Mouse (Mus musculus) CH12.LX (cell line): ENCODE results near the gene Gpank1. TPM values are rescaled to one million over a fixed set of nuclear protein-coding genes. Genes with fewer than 3 reads are reported as not detected.

ENCODE experiments used
- DNase-seq: peaks from one replicate; pipeline ENCODE4 v3.0.0-alpha.2; 2013; ENCODE audit errors: extremely low read depth
- H3K27ac ChIP-seq: 2 replicates; pipeline ENCODE4 v1.5.1; 2012; ENCODE audit warnings: low read depth, mild to moderate bottlenecking, control low read depth, moderate library complexity; ENCODE audit not compliant: insufficient read depth
- H3K27me3 ChIP-seq: replicated peaks from 2 replicates; pipeline ENCODE3; 2012; ENCODE audit warnings: inconsistent platforms
- H3K36me3 ChIP-seq, 2 experiments: replicated peaks in 1 of 2; 2 replicates each; pipeline versions ENCODE3 to v1.6.1; 2012; ENCODE audit warnings: inconsistent platforms in 1 of 2, low read length in 1 of 2, mild to moderate bottlenecking in 1 of 2, mixed read lengths in 1 of 2, moderate library complexity in 1 of 2; ENCODE audit not compliant: control insufficient read depth in 1 of 2, insufficient read depth in 1 of 2
- H3K4me1 ChIP-seq, 2 experiments: 2 replicates each; pipeline ENCODE4 v1.6.1; 2012; ENCODE audit warnings: inconsistent platforms in 1 of 2, moderate library complexity in 1 of 2; ENCODE audit not compliant: insufficient read depth in 2 of 2, control insufficient read depth in 1 of 2
- H3K4me2 ChIP-seq: 2 replicates; pipeline ENCODE4 v1.6.1; 2012; ENCODE audit warnings: low read depth, mild to moderate bottlenecking, control low read depth; ENCODE audit not compliant: poor library complexity, insufficient read depth, severe bottlenecking
- H3K4me3 ChIP-seq, 3 experiments: fragments of 150-350 bp in 1 of 3; sonication (generic) in 1 of 3; replicated peaks in 1 of 3; 2 replicates each; pipeline versions ENCODE3 to v1.5.1; 2011 to 2012; ENCODE audit warnings: low read depth in 2 of 3, low read length in 2 of 3, mild to moderate bottlenecking in 2 of 3, moderate library complexity in 2 of 3, control low read depth in 1 of 3, improper control_type of control experiment in 1 of 3, inconsistent platforms in 1 of 3, mixed read lengths in 1 of 3; ENCODE audit not compliant: poor library complexity in 1 of 3
- H3K79me2 ChIP-seq: replicated peaks from 2 replicates; pipeline ENCODE4 v1.6.1; 2012; ENCODE audit warnings: mild to moderate bottlenecking, moderate library complexity; ENCODE audit not compliant: control insufficient read depth, poor library complexity, insufficient read depth, severe bottlenecking; ENCODE audit errors: extremely low read depth
- H3K9ac ChIP-seq: 2 replicates; pipeline ENCODE4 v1.6.1; 2012; ENCODE audit warnings: low read depth, mild to moderate bottlenecking, control low read depth, moderate library complexity; ENCODE audit not compliant: insufficient read depth
- H3K9me3 ChIP-seq: replicated peaks from 2 replicates; pipeline ENCODE3; 2012; ENCODE audit warnings: low read length, inconsistent platforms, mixed read lengths
- BHLHE40 ChIP-seq: IDR thresholded peaks from 2 replicates; pipeline ENCODE4 v1.6.1; 2011; ENCODE audit warnings: mild to moderate bottlenecking, low read depth, low read length, improper control_type of control experiment
- CHD1 ChIP-seq: IDR thresholded peaks from 2 replicates; pipeline ENCODE4 v1.6.1; 2012; ENCODE audit warnings: low read depth, low read length, improper control_type of control experiment, inconsistent platforms
- CHD2 ChIP-seq: IDR thresholded peaks from 2 replicates; pipeline ENCODE4 v1.6.1; 2011; ENCODE audit warnings: low read length, improper control_type of control experiment
- CTCF ChIP-seq, 2 experiments: IDR thresholded peaks in 1 of 2; conservative IDR thresholded peaks in 1 of 2; 2 replicates each; pipeline ENCODE4 v1.5.1; 2011 to 2012; ENCODE audit warnings: low read depth in 2 of 2, low read length in 2 of 2, improper control_type of control experiment in 1 of 2, inconsistent platforms in 1 of 2, mild to moderate bottlenecking in 1 of 2, moderate library complexity in 1 of 2
- E2F4 ChIP-seq: IDR thresholded peaks from 2 replicates; pipeline ENCODE4 v1.6.1; 2011; ENCODE audit warnings: low read depth, low read length, improper control_type of control experiment; ENCODE audit not compliant: insufficient replicate concordance
- ELF1 ChIP-seq: IDR thresholded peaks from 2 replicates; pipeline ENCODE4 v1.6.1; 2014; ENCODE audit warnings: low read depth, mild to moderate bottlenecking, inconsistent platforms, low read length, improper control_type of control experiment
- EP300 ChIP-seq: IDR thresholded peaks from 2 replicates; pipeline ENCODE4 v1.6.1; 2011; ENCODE audit warnings: low read length, improper control_type of control experiment
- ETS1 ChIP-seq: conservative IDR thresholded peaks from 2 replicates; pipeline ENCODE4 v1.6.1; 2012; ENCODE audit warnings: low read depth, mild to moderate bottlenecking, inconsistent platforms, low read length, improper control_type of control experiment, moderate library complexity
- GABPA ChIP-seq: IDR thresholded peaks from 2 replicates; pipeline ENCODE4 v1.6.1; 2012; ENCODE audit warnings: low read depth, low read length, improper control_type of control experiment, inconsistent platforms; ENCODE audit not compliant: insufficient replicate concordance
- HCFC1 ChIP-seq: IDR thresholded peaks from 2 replicates; pipeline ENCODE4 v1.6.1; 2012; ENCODE audit warnings: low read depth, mild to moderate bottlenecking, inconsistent platforms, low read length, improper control_type of control experiment
- IRF4 ChIP-seq: IDR thresholded peaks from 2 replicates; pipeline ENCODE4 v1.6.1; 2014; ENCODE audit warnings: low read depth, mild to moderate bottlenecking, inconsistent platforms, low read length, improper control_type of control experiment
- JUN ChIP-seq: IDR thresholded peaks from 2 replicates; pipeline ENCODE4 v1.6.1; 2011; ENCODE audit warnings: low read depth, mild to moderate bottlenecking, low read length, improper control_type of control experiment, moderate library complexity; ENCODE audit not compliant: insufficient read depth
- JUND ChIP-seq: conservative IDR thresholded peaks from 2 replicates; pipeline ENCODE4 v1.6.1; 2011; ENCODE audit warnings: low read depth, low read length, improper control_type of control experiment
- KAT2A ChIP-seq: IDR thresholded peaks from 2 replicates; pipeline ENCODE4 v1.6.1; 2012; ENCODE audit warnings: low read length, improper control_type of control experiment, inconsistent platforms; ENCODE audit not compliant: insufficient replicate concordance
- MAFK ChIP-seq: IDR thresholded peaks from 2 replicates; pipeline ENCODE4 v1.6.1; 2011; ENCODE audit warnings: low read length, improper control_type of control experiment; ENCODE audit not compliant: insufficient replicate concordance
- MAX ChIP-seq: IDR thresholded peaks from 2 replicates; pipeline ENCODE4 v1.6.1; 2011; ENCODE audit warnings: low read length, improper control_type of control experiment
- MAZ ChIP-seq: IDR thresholded peaks from 2 replicates; pipeline ENCODE4 v1.6.1; 2012; ENCODE audit warnings: low read depth, mild to moderate bottlenecking, inconsistent platforms, low read length, improper control_type of control experiment, moderate library complexity
- MEF2A ChIP-seq: IDR thresholded peaks from 2 replicates; pipeline ENCODE4 v1.6.1; 2014; ENCODE audit warnings: low read depth, mild to moderate bottlenecking, inconsistent platforms, low read length, improper control_type of control experiment, borderline replicate concordance
- MXI1 ChIP-seq: IDR thresholded peaks from 2 replicates; pipeline ENCODE4 v1.6.1; 2011; ENCODE audit warnings: mild to moderate bottlenecking, low read depth, low read length, improper control_type of control experiment
- MYC ChIP-seq: IDR thresholded peaks from 2 replicates; pipeline ENCODE4 v1.6.1; 2011; ENCODE audit warnings: low read depth, mild to moderate bottlenecking, improper control_type of control experiment, low read length
- NELFE ChIP-seq: IDR thresholded peaks from 2 replicates; pipeline ENCODE4 v1.6.1; 2011; ENCODE audit warnings: low read depth, low read length, improper control_type of control experiment
- NRF1 ChIP-seq: IDR thresholded peaks from 2 replicates; pipeline ENCODE4 v1.6.1; 2014; ENCODE audit warnings: low read depth, mild to moderate bottlenecking, inconsistent platforms, low read length, improper control_type of control experiment, moderate library complexity
- PAX5 ChIP-seq: IDR thresholded peaks from 2 replicates; pipeline ENCODE4 v1.6.1; 2012; ENCODE audit warnings: low read length, inconsistent platforms, mixed read lengths
- POLR2A ChIP-seq: IDR thresholded peaks from 2 replicates; pipeline ENCODE4 v1.6.1; 2011; ENCODE audit warnings: low read depth, mild to moderate bottlenecking, improper control_type of control experiment, low read length
- POLR2AphosphoS2 ChIP-seq: IDR thresholded peaks from 2 replicates; pipeline ENCODE4 v1.6.1; 2011; ENCODE audit warnings: low read depth, low read length, improper control_type of control experiment
- RAD21 ChIP-seq: IDR thresholded peaks from 2 replicates; pipeline ENCODE4 v1.6.1; 2011; ENCODE audit warnings: low read depth, mild to moderate bottlenecking, low read length, improper control_type of control experiment, moderate library complexity
- RCOR1 ChIP-seq: conservative IDR thresholded peaks from 2 replicates; pipeline ENCODE4 v1.6.1; 2012; ENCODE audit warnings: low read depth, mild to moderate bottlenecking, inconsistent platforms, low read length, improper control_type of control experiment
- SIN3A ChIP-seq: IDR thresholded peaks from 2 replicates; pipeline ENCODE4 v1.6.1; 2012; ENCODE audit warnings: low read length, improper control_type of control experiment, inconsistent platforms
- SMC3 ChIP-seq: IDR thresholded peaks from 2 replicates; pipeline ENCODE4 v1.6.1; 2011; ENCODE audit warnings: low read depth, low read length, improper control_type of control experiment
- TBP ChIP-seq: conservative IDR thresholded peaks from 2 replicates; pipeline ENCODE4 v1.6.1; 2011; ENCODE audit warnings: low read depth, low read length, improper control_type of control experiment
- TCF12 ChIP-seq: IDR thresholded peaks from 2 replicates; pipeline ENCODE4 v1.6.1; 2014; ENCODE audit warnings: low read depth, mild to moderate bottlenecking, inconsistent platforms, low read length, improper control_type of control experiment
- UBTF ChIP-seq: IDR thresholded peaks from 2 replicates; pipeline ENCODE4 v1.6.1; 2012; ENCODE audit warnings: low read depth, mild to moderate bottlenecking, inconsistent platforms, low read length, improper control_type of control experiment, moderate library complexity
- USF1 ChIP-seq: IDR thresholded peaks from 2 replicates; pipeline ENCODE4 v1.6.1; 2014; ENCODE audit warnings: low read depth, mild to moderate bottlenecking, inconsistent platforms, low read length, improper control_type of control experiment
- USF2 ChIP-seq: conservative IDR thresholded peaks from 2 replicates; pipeline ENCODE4 v1.6.1; 2011; ENCODE audit warnings: low read depth, low read length, improper control_type of control experiment
- ZC3H11A ChIP-seq: IDR thresholded peaks from 2 replicates; pipeline ENCODE4 v1.6.1; 2012; ENCODE audit warnings: low read depth, mild to moderate bottlenecking, inconsistent platforms, low read length, improper control_type of control experiment
- ZKSCAN1 ChIP-seq: IDR thresholded peaks from 2 replicates; pipeline ENCODE4 v1.6.1; 2012; ENCODE audit warnings: low read depth, inconsistent platforms, low read length, improper control_type of control experiment, borderline replicate concordance
- ZMIZ1 ChIP-seq: IDR thresholded peaks from 2 replicates; pipeline ENCODE4 v1.6.1; 2012; ENCODE audit warnings: low read depth, mild to moderate bottlenecking, inconsistent platforms, low read length, improper control_type of control experiment
- ZNF384 ChIP-seq: IDR thresholded peaks from 2 replicates; pipeline ENCODE4 v1.6.1; 2012; ENCODE audit warnings: low read depth, low read length, improper control_type of control experiment, inconsistent platforms
- dilution Hi-C: fragments of 300-500 bp; cut with MboI; formaldehyde crosslinking; loops from 2 replicates; pipeline ENCODE4 v1.14.3; 2020; ENCODE audit warnings: low sequenced_read_pairs; ENCODE audit not compliant: extremely low pct_unique_long_range_greater_than_20kb, extremely low pct_ligation_motif_present
- in situ Hi-C: fragments of 300-500 bp; cut with MboI; formaldehyde crosslinking; loops from 3 replicates; pipeline ENCODE4 v1.14.3; 2019; ENCODE audit warnings: low sequenced_read_pairs, low pct_ligation_motif_present, low pct_unique_long_range_greater_than_20kb, mixed read lengths
- polyA plus RNA-seq: library from polyadenylated mRNA; unstranded; fragments of >175 nt; gene quantifications from 2 replicates; pipeline ENCODE4 v1.2.1, GENCODE M21; 2012; ENCODE audit warnings: low read depth; ENCODE audit not compliant: insufficient read length
- total RNA-seq, 2 experiments: library from RNA; depleted of rRNA; stranded (reverse); fragments of 300-350 nt in 1 of 2; fragments of >200 nt in 1 of 2; gene quantifications; 2 replicates each; pipeline ENCODE4 v1.2.3; 2012 to 2014

Gene Gpank1
- total and polyA plus RNA-seq, 3 experiments = 32.6 to 43.0 (median 33.6) TPM

GRCm38 (mm10) chr17:35166352-35167035 lies 45.2 kb downstream of the Gpank1 start:
- peak; percentile 91 for DNase-seq
- H3K27ac ChIP-seq = no peak overlapping the region
- H3K27me3 ChIP-seq = no peaks in the 10 kb centered on the region
- dilution Hi-C loops = no loop called here
- no peak overlapping the region for H3K9ac ChIP-seq
- H3K79me2 ChIP-seq = peaks cover 36% of the 10 kb centered on the region
- no peaks in the 10 kb centered on the region for H3K9me3 ChIP-seq
- H3K4me2 ChIP-seq = peak overlapping the region; percentile 84; the same call in 1 of the 2 replicates
- H3K36me3 ChIP-seq = peaks cover 7 to 21% of the 10 kb centered on the region in 2 experiments
- 0 out of 2 replicates have a peak, but pooled peaks have one; percentile 43 for TF ChIP-seq SIN3A
- TF ChIP-seq PAX5 = no peak
- TF ChIP-seq CHD2 = no peak
- no peak for TF ChIP-seq JUND
- no peak for TF ChIP-seq USF2
- no peak for TF ChIP-seq MYC
- TF ChIP-seq POLR2AphosphoS2 = no peak
- no peak for TF ChIP-seq ZKSCAN1
- TF ChIP-seq GABPA = no peak
- no peak for TF ChIP-seq NELFE
- no peak for TF ChIP-seq MAFK
- TF ChIP-seq IRF4 = no peak
- TF ChIP-seq RAD21 = peak; percentile 85
- TF ChIP-seq SMC3 = peak; percentile 90
- TF ChIP-seq USF1 = no peak
- no peak for TF ChIP-seq BHLHE40
- no peak for TF ChIP-seq KAT2A
- TF ChIP-seq MAX = no peak
- no peak for TF ChIP-seq ELF1
- no peak for TF ChIP-seq CHD1
- TF ChIP-seq NRF1 = no peak
- TF ChIP-seq ETS1 = no peak
- TF ChIP-seq JUN = no peak
- TF ChIP-seq ZC3H11A = 0 out of 2 replicates have a peak, but pooled peaks have one; percentile 46
- TF ChIP-seq UBTF = no peak
- TF ChIP-seq POLR2A = 0 out of 2 replicates have a peak, but pooled peaks have one; percentile 6
- no peak for TF ChIP-seq HCFC1
- TF ChIP-seq ZMIZ1 = no peak
- TF ChIP-seq TCF12 = no peak
- no peak for TF ChIP-seq RCOR1
- no peak for TF ChIP-seq TBP
- no peak for TF ChIP-seq MEF2A
- TF ChIP-seq ZNF384 = no peak
- TF ChIP-seq MXI1 = no peak
- TF ChIP-seq EP300 = no peak
- TF ChIP-seq CTCF (conservative IDR thresholded peaks at IDR 0.05 in 1 of 2, IDR thresholded peaks at IDR 0.05 in 1 of 2; ENCODE audit: low read depth in 2 of 2, low read length in 2 of 2) = peak; percentile 48 to 92
- no peak for TF ChIP-seq E2F4
- no peak for TF ChIP-seq MAZ
- peaks cover 6 to 37% of the 10 kb centered on the region in 2 experiments for H3K4me1 ChIP-seq
- in situ Hi-C loops = no loop called here
- no peak overlapping the region for H3K4me3 ChIP-seq
